Mouse (Mus musculus) effector memory CD4-positive, alpha-beta T cell, adult 7 months (primary cell): ENCODE measurements around the gene Btbd35f30. TPM values are rescaled to one million over a fixed set of nuclear protein-coding genes. Genes with fewer than 3 reads are reported as not detected.

ENCODE experiments used
- polyA plus RNA-seq: library from polyadenylated mRNA; unstranded; fragments of 100-300 nt; shearing (Covaris generic); gene quantifications from one replicate; pipeline ENCODE4 v1.2.1, GENCODE M21; 2017

The Btbd35f30 gene
- not detected for polyA plus RNA-seq

DNA sequence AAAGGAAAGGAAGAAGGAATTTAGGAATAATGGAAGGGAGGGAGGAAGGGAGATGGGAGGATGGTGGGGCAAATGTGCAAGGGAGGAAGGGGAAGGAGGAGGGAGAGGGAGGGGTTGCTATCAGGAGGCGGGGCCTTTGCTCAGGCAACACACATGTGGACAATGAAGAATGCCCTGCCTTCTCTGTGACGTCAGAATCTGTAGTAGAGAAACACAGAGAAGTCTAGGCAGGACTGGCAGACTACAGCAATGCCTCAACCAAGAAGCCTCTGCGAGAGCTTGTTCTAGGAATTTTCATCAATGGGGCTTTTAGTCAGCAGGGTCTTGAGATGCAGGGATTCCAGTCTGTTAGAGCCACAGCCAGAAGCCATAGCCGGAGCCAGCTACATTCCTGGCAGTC lies at the start of gene Btbd35f30:
Btbd35f30 (plus strand) TSS at position 301 of the 400 bp plus-strand sequence.

DNA sequence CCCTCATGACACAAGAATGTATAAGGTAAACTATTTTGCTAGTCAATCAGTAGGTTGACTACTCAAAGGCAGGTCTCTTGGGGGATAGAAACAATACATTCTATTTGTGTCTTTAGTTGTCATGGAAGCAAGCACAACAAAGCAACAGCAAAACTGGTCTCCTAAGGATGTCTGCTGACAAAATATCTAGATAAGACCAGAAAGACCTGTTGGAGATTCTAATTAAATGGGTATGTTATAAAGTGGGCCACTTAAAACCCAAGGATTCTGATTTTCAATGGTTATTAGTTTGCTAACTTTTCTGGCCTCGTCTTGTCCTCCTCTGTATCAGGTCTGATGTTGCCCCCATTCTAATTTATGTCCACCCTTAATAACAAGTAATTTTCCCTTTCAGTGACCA lies 47.0 kb downstream of the Btbd35f30 start, which contains the start of gene Gm21789:
Gm21789 (plus strand) TSS at position 301 of the 400 bp plus-strand sequence.

Other genes starting within 250 kb of the Btbd35f30 start
- gene Gm5926, start 243.9 kb upstream of the Btbd35f30 start, polyA plus RNA-seq = not detected
- gene Btbd35f21, start 168.5 kb upstream of the Btbd35f30 start, polyA plus RNA-seq = not detected
- gene Gm21789, start 47.1 kb downstream of the Btbd35f30 start, polyA plus RNA-seq = not detected
- gene Btbd35f5, start 79.3 kb downstream of the Btbd35f30 start, polyA plus RNA-seq = not detected